Mouse (Mus musculus) layer of hippocampus, postnatal 36 days (tissue): ENCODE measurements around the gene Gm49486. TPM values are rescaled to one million over a fixed set of nuclear protein-coding genes. Genes with fewer than 3 reads are reported as not detected.
"Not testable (repeated sequence)": the region's sequence is repeated elsewhere in the genome, so short reads cannot be mapped to it uniquely, and the experiment has no call there.

Experiments used
- DNase-seq, 2 experiments: peaks; one replicate each; pipeline ENCODE4 v3.0.0; 2022
- total RNA-seq, 2 experiments: library from RNA; stranded (reverse); gene quantifications; 2 replicates each; pipeline ENCODE4 v1.2.3; 2021

Gm49486 gene
- total RNA-seq, 2 experiments from 2014 or later = 0.50 to 0.99 TPM

DNA sequence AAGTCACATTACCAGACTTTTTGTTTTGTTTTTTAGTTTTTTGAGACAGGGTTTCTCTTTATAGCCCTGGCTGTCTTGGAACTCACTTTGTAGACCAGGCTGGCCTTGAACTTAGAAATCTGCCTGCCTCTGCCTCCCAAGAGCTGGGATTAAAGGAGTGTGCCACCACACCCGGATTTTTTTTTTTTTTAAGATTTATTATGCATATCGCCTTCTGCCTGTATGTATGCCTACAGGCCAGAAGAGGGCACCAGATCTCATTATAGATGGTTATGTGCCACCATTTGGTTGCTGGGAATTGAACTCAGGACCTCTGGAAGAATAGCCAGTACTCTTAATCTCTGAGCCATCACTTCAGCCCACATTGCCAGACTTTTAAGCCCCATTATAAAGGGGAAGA is 3.4 kb upstream of the Gm49486 start:
- not testable (repeated sequence) for DNase-seq

DNA sequence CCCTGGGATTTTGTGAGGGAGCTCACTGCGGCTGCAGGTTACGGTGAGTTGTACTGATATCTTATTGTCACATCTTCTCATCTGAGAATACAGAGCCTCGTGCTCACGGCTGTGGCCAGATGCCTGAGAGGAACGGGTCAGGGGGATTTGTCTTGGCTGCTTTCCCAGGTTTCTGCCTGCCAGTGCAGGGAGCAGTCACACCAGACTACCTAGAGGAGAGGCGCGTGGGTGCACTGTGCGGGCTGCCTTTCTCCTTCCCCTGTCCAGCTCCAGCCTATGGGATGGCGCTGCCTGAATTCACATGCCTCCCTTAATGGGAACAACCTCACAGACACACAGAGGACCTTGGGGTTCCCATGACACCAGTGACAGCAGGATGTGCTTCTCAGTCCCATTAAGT is 6.1 kb downstream of the Gm49486 start:
- DNase-seq = no peak

DNA sequence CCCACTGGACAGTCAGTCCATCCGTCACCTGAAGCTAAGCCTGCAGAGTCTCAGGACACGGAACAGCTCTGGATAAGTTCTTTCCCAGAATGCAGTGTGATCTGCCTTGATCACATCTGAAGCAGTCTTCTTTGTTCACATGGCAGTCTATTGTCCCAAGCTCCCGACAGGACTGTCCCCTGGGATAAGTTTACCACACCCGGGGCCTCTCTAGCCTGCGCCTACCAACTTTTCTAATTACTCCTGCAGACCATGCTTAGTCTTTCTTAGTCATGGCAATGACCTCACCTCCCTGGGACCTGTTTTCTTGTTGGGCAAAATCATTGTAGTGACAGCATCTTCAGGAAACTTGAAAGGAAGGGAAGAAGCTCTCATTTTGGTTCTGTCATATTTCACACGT is 8.8 kb downstream of the Gm49486 start:
- no peak for DNase-seq

DNA sequence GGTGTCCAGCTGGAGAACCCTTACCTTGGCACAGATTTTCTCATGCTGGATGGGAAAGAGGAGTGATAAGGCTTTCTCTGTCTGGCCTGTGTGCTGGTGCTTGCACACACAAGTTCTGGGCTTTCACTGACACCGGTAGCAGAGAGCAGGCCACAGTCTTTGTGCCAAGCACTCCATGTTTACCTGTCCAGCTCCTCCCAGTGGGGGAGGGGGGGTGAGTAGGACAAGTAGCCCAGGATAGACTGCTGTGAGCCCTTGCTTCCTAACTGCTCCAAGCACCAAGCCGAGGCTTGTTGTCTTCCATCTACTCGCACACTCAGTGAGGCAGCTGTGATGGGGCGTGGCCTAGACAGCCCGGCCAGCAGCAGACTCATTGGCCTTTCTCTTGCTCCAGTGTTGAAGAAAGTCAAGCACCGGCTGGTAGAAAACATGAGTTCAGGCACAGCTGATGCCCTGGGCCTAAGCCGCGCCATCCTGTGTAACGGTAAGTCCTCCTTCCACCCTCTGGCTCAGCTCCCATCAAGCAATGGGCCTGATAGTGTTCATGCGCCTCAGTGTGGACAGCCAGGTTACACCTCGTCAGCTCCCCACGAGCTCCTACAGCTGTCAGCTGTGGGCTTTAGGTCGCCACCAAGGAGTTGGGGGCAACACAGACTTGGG is 13.5 kb downstream of the Gm49486 start:
- no peak for DNase-seq

DNA sequence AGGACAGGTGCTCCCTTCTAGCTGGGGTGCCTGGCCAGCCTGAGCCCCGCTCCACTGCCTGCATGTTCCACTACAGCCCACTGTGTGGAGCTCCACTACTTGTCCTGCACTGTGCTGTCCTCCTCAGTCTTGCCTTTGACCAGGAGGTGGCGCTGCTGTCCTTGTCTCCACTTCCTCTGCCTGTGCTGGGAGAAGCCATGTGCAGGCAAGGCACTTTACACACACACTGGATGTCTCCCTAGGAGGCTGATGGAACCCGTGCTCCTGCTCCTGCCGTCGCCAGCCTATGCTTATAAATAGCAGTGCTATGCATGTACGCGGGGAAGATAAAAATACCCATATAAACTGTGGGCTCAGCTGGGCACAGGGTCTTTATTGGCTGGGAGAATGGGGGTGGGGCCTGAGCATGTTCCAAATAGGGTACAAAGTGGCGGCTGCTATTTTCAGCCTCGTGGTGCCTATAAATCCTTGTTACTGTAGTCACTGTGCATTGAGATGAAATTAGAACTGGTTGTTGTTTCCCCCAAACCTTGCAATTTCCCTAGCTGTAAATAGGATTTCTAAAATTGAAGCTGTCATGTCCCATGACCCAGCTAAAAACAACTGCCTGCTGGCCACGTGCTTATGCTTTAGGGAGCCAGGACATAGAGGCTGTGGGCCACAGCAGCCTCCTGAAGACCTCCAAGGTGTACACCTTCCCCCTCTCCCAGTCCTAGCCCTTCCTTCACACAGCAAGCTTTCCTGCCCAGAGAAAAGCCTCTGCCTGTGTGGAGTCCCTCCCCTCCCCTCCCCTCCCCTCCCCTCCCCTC is 14.2 kb downstream of the Gm49486 start:
- DNase-seq = peak; percentile 96 to 97

DNA sequence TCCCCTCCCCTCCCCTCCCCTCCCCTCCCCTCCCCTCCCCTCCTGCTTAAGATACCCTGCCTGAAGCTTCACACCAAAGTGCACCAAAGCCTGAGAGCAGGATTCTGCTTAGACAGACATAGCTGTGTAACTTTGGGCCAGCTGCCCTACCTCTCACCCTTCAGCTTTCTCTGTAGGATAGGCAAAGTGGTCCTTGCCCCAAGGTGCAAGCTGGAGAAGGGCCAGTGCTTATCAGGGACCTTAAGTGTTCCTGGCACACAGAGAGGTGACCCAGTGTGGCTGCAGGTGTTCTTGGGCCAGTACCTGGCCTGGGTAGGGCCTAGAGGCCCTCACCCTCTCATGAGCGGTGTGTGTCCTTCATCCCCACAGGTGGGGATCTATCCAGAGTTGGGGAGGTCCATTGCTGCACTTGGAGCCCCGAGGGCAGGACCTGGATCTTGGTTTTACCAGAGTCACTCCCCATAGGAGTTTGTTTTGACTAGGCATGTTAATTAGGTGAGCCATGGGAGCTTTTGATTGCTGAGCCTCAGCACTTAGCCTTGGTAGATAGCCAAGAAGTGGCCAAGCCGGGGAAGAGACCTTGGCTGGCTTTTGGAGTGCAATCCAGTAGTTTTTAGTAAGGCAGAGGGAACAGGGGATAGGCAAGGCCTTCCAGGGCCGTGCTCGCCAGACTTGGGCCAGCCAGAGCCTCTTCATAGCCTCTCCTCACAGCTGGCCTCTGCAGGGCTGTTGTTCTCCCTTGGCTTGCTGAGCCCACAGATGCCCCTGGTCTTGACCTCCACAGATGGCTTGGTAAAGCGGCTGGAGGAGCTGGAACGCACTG is 15.1 kb downstream of the Gm49486 start:
- DNase-seq = no peak

DNA sequence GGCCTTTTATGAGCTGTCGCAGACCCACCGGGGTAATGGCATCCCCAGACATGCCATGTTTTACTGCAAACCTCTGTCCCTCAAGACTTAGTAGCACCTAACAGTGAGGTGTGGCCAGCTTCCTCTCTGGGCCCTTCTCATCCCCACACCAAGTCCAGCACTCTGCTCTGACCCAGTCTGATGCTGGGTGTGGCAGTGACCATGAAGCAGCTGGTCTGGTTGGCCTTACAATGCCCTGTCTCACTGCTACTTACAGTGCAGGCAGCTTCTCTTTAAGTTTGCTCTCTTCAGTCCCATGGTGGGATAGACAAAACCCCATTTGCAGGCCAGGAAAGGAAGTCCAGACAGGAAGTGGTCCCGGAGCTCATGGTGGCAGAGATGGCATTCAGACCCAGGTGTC is 16.1 kb downstream of the Gm49486 start:
- no peak for DNase-seq

DNA sequence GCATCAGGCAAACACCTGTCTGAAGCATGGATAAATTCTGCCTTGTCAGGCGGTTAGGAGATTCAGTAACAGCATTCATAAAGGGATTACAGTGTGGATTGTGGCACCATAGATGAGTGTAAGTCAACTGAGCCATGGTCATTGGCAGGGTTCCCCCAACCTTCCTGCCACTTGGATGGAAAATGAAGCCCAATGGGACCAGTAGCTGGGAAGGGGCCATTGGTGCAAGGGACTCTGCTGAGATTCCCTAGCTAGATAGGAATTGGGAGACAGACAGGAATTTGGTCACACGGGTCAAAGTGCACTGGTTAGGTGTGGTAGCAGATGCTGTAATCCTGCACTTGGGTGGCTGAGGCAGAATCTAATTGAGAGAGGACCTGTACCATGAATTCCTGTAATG is 21.0 kb downstream of the Gm49486 start:
- DNase-seq = no peak

DNA sequence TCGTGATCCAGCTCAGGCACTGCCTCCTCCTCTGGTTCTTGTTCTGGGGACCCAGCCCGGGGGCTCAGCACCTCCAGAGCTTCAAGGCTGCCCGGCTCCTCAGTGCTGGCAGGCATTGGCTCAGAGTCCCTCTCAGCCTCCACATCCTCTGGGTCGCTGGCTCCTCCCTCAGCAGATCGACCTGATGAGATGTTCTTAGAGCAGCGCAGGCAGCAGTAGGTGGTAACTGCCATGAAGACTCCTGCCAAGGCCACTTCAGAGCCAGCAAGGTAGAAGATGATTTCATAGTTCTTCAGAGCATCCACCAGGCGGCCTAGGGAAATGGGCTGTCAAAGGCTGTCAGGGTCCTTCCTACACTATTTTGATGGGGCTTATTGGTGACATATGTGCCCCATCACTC is 22.0 kb downstream of the Gm49486 start:
- DNase-seq = no peak

DNA sequence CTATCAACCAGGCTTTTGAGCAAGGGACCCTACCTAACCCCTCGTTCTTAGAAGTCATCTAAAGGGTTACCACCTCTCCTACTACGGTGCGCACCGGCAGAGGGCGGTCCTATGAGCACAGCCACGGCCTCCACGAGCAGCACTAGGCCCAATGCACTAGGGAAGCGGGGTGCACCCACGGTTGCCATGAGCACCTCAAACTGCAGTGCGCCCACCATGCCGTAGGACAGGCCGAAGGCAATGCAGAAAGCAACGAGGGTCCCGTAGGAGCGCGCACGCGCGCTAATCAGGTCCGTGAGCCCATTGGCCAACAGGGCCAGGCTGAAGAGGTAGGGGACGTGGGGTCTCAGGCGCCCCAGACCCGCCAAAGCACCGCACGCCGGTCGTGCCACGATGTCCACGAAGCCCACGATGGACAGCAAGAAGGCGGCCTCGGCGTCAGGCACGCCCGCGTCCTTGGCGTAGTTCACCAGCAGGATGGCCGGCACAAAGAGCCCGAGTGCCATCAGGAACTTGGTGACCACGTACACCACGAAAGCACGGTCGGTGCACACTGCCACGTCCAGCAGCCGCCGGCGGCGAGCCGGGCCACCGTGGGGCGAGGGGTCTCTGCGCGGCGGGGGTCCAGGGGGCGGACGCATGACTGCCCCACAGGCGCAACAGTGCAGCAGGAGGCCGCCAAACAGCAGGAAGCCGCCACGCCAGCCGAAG is 22.7 kb downstream of the Gm49486 start:
- peak in 1 of 2 experiments; percentile 26 for DNase-seq

DNA sequence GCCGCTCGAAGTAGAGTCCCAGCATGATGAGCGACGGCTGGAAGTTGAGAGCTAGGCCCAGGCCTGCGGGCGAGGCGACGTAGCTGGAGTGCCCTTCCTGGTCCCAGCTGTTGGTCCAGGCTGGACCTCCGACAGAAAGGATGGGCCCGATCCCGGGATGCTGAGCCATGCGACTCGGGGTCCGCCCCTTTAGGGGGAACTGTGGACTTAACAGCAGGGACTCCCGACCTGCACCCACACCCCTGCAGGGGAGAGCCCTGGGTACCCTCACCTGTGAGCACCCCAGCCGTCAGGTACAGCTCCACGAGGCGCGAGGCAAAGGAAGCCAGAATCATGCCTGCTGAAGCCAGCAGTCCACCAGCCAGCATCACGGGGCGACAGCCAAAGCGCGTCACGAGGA is 23.4 kb downstream of the Gm49486 start:
- DNase-seq = no peak

DNA sequence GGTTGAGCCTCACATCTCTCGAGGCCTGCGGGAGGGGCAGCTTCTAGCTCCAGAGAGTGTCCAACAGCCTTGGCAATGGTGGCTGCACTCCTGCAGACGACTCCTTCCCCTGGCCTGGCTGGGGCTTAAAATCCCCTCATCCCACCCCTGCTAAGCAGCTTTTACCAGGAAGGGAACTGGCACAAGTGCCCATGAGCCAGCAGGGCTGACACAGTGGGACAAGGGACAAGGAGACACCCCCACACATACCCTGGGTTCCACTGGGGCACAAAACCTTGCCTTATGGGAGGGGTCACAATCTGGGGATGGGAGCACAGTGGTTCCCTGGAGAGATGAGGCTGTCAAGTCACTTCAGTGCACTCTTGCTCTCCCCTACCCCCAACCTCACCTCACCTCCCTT is 25.5 kb downstream of the Gm49486 start, which contains the start of gene Slc16a8:
Gene Slc16a8, minus strand, starts transcription at position 101 of the 400 bp plus-strand sequence.
- DNase-seq = no peak

DNA sequence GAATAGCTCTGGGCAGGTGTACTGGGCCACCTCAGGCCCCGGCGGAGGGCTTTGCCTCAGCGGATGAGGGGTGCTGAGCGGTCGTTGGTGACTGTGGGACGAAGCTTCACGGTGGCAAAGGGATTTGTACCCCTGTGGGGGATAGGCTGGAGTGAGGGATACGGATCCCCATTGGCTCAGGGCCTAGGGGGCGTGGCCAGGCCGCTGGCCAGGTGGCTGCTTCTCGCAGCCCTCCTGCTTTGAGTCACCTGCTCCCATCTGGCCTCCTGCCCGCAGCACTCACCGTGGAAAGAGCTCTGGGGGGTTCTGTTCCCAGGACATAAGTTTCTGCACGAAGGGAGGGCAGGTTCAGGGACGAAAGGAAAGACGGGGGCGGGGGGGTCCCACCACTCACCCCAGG is 29.3 kb downstream of the Gm49486 start:
- no peak for DNase-seq

DNA sequence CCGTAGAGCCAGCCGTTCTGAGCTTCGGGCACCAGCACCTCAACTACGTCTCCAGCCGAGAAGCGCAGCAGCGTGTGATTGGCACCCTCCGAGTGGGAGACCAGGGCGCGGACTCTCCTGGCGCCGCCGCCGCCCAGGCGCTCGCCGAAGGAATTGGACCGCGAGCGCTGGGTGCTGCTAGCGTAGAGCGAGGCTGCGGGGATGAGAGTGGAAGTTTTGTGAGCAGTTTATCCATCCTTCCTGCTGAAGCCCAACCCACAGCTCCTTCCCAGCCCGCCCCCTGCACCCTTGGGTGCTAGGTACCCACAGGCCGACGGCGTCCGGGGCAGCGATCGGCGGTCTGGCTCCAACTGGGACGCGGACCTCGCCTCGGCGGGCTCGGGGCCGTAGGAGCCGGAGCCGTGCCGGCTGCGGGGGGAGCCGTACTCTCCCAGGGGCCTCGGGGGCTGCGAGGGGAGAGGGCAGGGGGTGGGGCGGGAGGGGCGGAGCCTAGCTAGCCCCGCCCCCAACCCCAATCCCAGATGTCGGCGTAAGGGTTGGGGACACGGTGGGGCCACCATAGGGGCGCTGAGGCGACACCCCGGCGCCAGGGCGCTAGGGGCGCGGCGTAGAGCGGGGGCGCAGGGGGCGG is 32.0 kb downstream of the Gm49486 start:
- peak; percentile 30 to 35 for DNase-seq

DNA sequence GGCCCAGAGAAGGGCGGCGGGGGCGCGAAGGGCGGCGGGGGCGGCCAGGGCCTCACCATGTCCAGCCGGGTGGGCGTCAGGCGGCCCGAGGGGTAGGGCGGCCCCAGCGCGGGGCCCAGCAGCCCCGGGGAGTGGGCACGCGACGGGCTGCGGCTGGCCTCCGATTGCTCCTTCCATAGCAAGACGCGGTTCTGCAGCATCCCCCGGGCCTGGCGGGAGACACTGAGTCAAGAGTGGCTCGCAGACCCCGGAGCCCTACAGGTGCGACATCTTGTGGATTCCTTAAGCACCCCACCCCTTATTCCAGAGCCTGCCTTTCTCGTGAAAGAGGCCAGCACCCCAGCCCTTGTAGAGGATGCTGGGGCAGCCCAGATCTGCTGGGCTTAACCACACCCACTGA is 32.6 kb downstream of the Gm49486 start:
- no peak for DNase-seq

DNA sequence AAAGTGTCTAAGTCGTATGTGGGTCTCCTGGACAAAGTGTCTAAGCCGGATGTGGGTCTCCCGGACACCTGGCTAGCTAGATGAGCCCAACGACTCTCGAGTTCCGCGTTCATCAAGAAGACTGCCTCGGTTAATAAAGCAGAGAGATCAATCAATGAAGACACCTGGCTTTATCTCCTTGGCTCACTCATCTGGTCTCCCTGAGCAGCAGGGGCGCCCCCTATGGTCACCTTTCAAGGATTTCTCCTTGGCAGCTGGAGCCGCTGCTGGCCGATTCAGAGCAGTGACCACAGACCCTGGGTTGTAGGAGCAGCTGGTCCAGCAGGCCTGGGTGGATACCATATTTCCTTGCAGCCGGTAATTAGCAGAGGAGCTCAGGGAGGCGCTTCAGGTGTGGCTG is 33.2 kb downstream of the Gm49486 start:
- no peak for DNase-seq

DNA sequence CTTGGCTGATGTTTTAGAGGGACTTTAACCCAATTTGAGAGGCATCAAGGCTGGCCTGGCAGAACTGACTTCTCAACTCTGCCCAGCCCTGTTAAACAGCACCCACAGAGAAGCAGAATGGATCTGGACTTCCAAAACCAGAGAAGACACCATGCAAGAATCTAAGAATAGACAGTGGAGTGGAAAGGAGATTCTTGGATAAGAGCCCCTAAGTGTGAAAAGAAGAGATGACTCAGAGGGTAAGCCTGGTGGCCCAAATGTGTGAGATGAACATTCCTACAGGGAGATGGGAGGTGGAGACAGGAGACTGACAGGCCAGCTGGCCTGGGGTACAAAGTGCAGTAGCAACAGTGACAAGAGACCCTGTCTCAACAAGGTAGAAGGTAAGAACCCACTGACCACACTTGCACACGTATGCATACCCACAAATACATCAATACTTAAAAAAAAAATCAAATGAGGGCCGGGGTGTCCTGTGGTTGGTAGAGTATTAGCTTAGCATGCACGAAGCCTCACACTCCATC is 33.7 kb downstream of the Gm49486 start:
- DNase-seq = no peak

DNA sequence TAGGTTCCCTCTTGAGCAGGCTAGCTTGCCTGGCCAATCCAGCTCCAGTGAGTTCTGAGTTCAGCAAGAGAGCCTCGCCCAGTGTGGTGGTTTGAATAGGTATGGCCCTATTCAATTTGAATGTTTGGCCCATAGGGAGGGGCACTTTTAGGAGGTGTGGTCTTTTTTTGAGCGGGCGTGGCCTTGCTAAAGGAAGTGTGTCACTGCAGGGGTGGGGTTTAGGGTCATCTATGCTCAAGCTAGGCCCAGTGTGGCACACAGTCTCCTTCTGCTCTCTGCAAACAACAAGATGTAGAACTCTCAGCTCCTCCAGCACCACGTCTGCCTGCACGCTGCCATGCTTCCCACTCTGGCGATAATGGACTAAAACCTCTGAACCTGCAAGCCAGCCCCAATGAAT is 34.5 kb downstream of the Gm49486 start:
- no peak for DNase-seq

DNA sequence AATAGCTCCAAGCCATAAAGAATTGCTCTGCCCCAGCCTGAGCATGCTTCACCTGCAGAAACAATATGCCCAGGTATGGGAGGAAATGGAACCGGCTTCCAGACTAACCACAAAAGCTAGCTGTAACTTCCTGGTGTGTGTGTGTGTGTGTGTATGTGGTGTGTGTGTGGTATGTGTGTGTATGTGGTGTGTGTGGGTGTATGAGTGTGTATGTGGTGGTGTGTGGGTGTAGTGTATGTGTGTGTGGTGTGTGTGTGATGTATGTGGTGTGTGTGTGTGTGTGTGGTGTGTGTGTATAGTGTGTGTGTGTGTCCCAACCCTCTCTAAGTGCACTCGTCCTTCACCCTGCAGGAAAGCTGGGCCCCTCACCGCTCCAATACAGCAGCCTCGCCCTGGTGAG is 36.2 kb downstream of the Gm49486 start:
- no peak for DNase-seq

DNA sequence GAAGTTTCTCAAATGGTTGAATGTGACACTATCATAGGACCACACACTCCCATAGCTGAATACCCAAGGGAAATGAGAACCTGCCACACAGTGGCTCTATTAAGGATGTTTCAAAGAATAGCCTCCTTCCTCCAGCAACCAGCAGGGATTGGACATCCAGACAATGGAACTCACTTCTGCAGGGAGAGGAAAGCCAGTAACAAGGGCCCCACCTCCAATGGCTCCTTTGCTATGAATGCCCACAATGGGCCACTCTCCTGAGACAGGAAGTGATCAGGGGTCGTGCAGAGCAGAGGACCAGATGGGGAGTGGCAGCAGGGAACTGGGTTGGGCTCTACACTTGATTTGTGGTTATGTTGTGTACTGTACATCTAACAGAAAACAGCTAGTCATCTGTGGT is 39.3 kb downstream of the Gm49486 start:
- DNase-seq = no peak

DNA sequence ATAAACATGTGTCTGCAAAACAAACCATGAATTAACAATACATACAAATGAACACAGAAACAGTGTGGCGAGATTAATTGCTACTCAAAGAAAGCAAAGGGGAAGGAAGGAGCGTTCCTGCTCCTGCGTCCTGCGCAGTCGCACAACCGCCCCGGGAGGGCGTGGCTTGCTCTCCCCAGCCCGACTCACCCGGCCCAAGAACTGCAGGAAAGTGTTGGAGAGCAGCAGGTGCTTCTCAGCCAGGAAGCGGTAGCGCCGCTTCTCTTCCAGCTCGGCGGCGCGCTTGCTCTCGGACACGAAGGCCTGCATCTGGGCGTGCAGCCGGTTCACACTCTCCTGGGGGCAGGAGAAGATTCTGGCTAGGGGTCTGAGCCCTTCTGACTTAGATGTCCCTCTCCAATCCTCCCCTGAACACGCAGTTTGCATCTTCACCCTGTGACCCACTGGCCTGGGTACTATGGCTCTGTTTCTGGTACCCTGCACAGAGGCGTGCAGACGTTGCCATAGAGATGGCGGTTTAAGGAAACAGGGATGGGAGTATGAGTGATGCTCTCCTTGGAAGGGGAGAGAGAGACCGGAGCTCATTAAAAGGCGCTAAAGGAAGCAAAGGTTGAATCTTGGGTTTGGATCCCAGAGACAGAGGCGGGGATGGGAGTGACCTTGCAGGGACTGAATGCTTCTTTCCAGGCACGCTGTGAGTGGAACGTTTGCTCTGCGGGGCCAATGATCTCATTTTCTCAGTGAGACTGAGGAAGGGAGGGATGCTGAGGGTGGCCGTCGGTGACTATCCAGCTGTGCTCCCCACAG is 41.3 kb downstream of the Gm49486 start:
- DNase-seq = peak in 1 of 2 experiments; percentile 55
